Mouse (Mus musculus) MEL (cell line): ENCODE results near the gene Mapk10.

ENCODE experiments used
- BHLHE40 ChIP-seq: IDR thresholded peaks from 2 replicates; pipeline ENCODE4 v1.6.1; 2012; ENCODE audit warnings: low read depth, mild to moderate bottlenecking, inconsistent platforms, low read length, improper control_type of control experiment, borderline replicate concordance
- CTCF ChIP-seq, 3 experiments: IDR thresholded peaks in 2 of 3; conservative IDR thresholded peaks in 1 of 3; 2 replicates each; pipeline ENCODE4 v1.5.1; 2011 to 2012; ENCODE audit warnings: low read length in 3 of 3, low read depth in 2 of 3, mild to moderate bottlenecking in 2 of 3, improper control_type of control experiment in 1 of 3, inconsistent platforms in 1 of 3, mixed read lengths in 1 of 3, moderate library complexity in 1 of 3; ENCODE audit not compliant: control insufficient read depth in 1 of 3, insufficient read depth in 1 of 3, poor library complexity in 1 of 3, severe bottlenecking in 1 of 3
- EP300 ChIP-seq, 2 experiments: IDR thresholded peaks; 2 replicates each; pipeline ENCODE4 v1.6.1; 2011; ENCODE audit warnings: improper control_type of control experiment in 2 of 2, low read length in 2 of 2, low read depth in 1 of 2, mild to moderate bottlenecking in 1 of 2
- MAX ChIP-seq: IDR thresholded peaks from 2 replicates; pipeline ENCODE4 v1.6.1; 2011; ENCODE audit warnings: low read length, improper control_type of control experiment
- MEF2A ChIP-seq: IDR thresholded peaks from 2 replicates; pipeline ENCODE4 v1.6.1; 2014; ENCODE audit warnings: low read depth, mild to moderate bottlenecking, inconsistent platforms, low read length, improper control_type of control experiment; ENCODE audit not compliant: poor library complexity, insufficient replicate concordance, severe bottlenecking; ENCODE audit errors: extremely low read depth
- MXI1 ChIP-seq: IDR thresholded peaks from 2 replicates; pipeline ENCODE4 v1.6.1; 2011; ENCODE audit warnings: mild to moderate bottlenecking, low read depth, low read length, improper control_type of control experiment
- POLR2A ChIP-seq, 2 experiments: IDR thresholded peaks; 2 replicates each; pipeline ENCODE4 v1.6.1; 2011 to 2012; ENCODE audit warnings: low read length in 2 of 2, mild to moderate bottlenecking in 2 of 2, control low read depth in 1 of 2, improper control_type of control experiment in 1 of 2, low read depth in 1 of 2, moderate library complexity in 1 of 2; ENCODE audit not compliant: control insufficient read depth in 1 of 2, insufficient read depth in 1 of 2, poor library complexity in 1 of 2
- RCOR1 ChIP-seq: IDR thresholded peaks from 2 replicates; pipeline ENCODE4 v1.6.1; 2012; ENCODE audit warnings: low read depth, mild to moderate bottlenecking, inconsistent platforms, low read length, improper control_type of control experiment
- UBTF ChIP-seq: IDR thresholded peaks from 2 replicates; pipeline ENCODE4 v1.6.1; 2012; ENCODE audit warnings: low read depth, mild to moderate bottlenecking, inconsistent platforms, low read length, improper control_type of control experiment, moderate library complexity, borderline replicate concordance; ENCODE audit not compliant: insufficient read depth
- ZNF384 ChIP-seq: IDR thresholded peaks from 2 replicates; pipeline ENCODE4 v1.6.1; 2012; ENCODE audit warnings: low read depth, mild to moderate bottlenecking, inconsistent platforms, low read length, improper control_type of control experiment

- TF ChIP-seq UBTF (no peak), CTCF (IDR thresholded peaks at IDR 0.05 in 2 of 3, conservative IDR thresholded peaks at IDR 0.05 in 1 of 3; ENCODE audit: control insufficient read depth in 1 of 3, insufficient read depth in 1 of 3, low read depth in 2 of 3, low read length in 3 of 3, poor library complexity in 1 of 3, severe bottlenecking in 1 of 3) (no peak), RCOR1 (no peak), ZNF384 (no peak), BHLHE40 (no peak), MXI1 (no peak), MEF2A (no peak), EP300 (IDR thresholded peaks at IDR 0.05; ENCODE audit: low read depth in 1 of 2, low read length in 2 of 2) (no peak), POLR2A (IDR thresholded peaks at IDR 0.05; ENCODE audit: control insufficient read depth in 1 of 2, insufficient read depth in 1 of 2, low read depth in 1 of 2, low read length in 2 of 2, poor library complexity in 1 of 2) (no peak), MAX (no peak)
Measured at GRCm38 (mm10) chr5:103193700-103194099, 17.4 kb downstream of the Mapk10 start.
